Mouse (Mus musculus) gastrocnemius, postnatal 36 days (tissue): ENCODE measurements around the gene 4930442H23Rik. TPM values are rescaled to one million over a fixed set of nuclear protein-coding genes. Genes with fewer than 3 reads are reported as not detected.
A peak's percentile ranks its signal among the peaks of the same experiment; 100 is the strongest.
"Not testable (repeated sequence)": the region's sequence is repeated elsewhere in the genome, so short reads cannot be mapped to it uniquely, and the experiment has no call there.

Source experiments
- DNase-seq, 2 experiments: peaks; one replicate each; pipeline ENCODE4 v3.0.0; 2022
- intact Hi-C: fragments of 180-260 bp; cut with DNase I; formaldehyde crosslinking; loops from one replicate; pipeline ENCODE4 v1.15.1; 2025
- total RNA-seq, 2 experiments: library from RNA; stranded (reverse); gene quantifications; 2 replicates each; pipeline ENCODE4 v1.2.3; 2021

Gene 4930442H23Rik
- total RNA-seq, 2 experiments from 2014 or later: not detected

- no peak for DNase-seq
- intact Hi-C loops: loop anchor here (5.0 kb wide), 1 partner anchor 92 kb away; no protein-coding TSS in a partner anchor
Observed at GRCm38 (mm10) chr10:81179451-81180342, 4.0 kb downstream of the 4930442H23Rik start.

- intact Hi-C loops: loop anchor here (5.0 kb wide), 1 partner anchor 92 kb away; no protein-coding TSS in a partner anchor
- no peak for DNase-seq
Observed at GRCm38 (mm10) chr10:81178927-81179326, 4.7 kb downstream of the 4930442H23Rik start.

GRCm38 (mm10) chr10:81177958-81178712, 5.5 kb downstream of the 4930442H23Rik start:
- no peak for DNase-seq
- intact Hi-C loops: loop anchor here (5.0 kb wide), 1 partner anchor 91 kb away; no protein-coding TSS in a partner anchor

DNA sequence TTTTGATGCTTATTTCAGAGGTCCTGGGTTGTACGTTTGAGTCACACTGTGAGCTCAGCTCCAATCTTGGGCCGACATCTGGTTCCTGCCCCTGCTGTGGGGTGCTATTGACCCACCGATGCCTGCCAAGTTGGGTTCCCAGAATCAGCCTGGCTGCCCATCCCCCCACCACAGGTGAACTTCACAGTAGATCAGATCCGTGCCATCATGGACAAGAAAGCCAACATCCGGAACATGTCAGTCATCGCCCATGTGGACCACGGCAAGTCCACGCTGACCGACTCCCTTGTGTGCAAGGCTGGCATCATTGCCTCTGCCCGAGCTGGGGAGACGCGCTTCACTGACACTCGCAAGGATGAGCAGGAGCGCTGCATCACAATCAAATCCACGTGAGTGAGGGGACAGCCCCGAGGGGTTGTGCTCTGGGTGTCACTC, 6.1 kb downstream of the 4930442H23Rik start:
- DNase-seq: no peak
- intact Hi-C loops: loop anchor here (5.0 kb wide), 1 partner anchor 90 kb away; no protein-coding TSS in a partner anchor

GRCm38 (mm10) chr10:81176466-81177271, 7.0 kb downstream of the 4930442H23Rik start, which contains the start of gene Eef2:
Eef2 (plus strand) TSS chr10:81176631.
- intact Hi-C loops: loop anchor here (5.0 kb wide), 1 partner anchor 89 kb away; no protein-coding TSS in a partner anchor

GRCm38 (mm10) chr10:81175936-81176465, 7.6 kb downstream of the 4930442H23Rik start:
- peak in 1 of 2 experiments; percentile 49 for DNase-seq
- intact Hi-C loops: loop anchor here (5.0 kb wide), 1 partner anchor 89 kb away; no protein-coding TSS in a partner anchor

More at GRCm38 (mm10) chr10:81176466-81177271, 7.0 kb downstream of the 4930442H23Rik start, which contains the start of gene Eef2:
- peak; percentile 99 to 100 for DNase-seq

DNA sequence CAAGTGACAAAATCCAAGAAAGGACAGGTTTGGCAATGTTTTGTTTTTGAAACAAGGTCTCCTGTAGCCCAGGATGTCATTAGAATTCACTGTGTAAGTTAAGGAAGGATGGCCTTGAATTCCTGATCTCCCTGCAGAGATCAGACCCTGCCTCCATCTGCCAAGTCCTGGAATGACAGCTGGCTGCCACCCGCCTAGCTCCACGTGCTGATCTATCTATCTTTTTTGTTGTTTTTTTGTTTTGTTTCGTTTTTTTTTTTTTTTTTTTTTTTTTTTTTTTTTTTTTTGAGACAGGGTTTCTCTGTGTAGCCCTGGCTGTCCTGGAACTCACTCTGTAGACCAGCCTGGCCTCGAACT, 8.3 kb downstream of the 4930442H23Rik start:
- DNase-seq: not testable (repeated sequence)
- intact Hi-C loops: loop anchor here (5.0 kb wide), 1 partner anchor 88 kb away; no protein-coding TSS in a partner anchor

GRCm38 (mm10) chr10:81174617-81175344, 8.9 kb downstream of the 4930442H23Rik start:
- intact Hi-C loops: loop anchor here (5.0 kb wide), 2 partner anchors 37 to 87 kb away; partner anchors contain the start of gene Zbtb7a
- peak; percentile 79 to 88 for DNase-seq

DNA sequence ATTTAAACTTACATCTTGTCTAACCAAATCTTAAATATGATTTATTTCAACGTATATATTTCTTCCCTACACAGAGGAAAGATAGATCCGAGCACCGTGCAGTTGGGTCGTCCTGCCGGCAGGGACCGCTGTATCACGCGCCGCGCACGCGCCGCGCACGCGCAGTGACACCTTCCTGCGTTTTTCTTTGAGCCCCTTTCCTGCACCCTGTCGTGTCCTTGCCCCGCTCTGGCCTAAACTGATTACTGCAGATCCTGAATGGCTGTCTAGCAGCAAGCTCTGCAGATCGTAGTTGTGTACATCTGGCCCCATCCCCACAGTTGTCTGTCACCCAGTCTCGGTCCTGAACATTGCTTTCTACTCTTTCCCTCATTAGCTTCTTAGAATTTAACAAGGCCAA, 10.5 kb downstream of the 4930442H23Rik start:
- DNase-seq: peak; percentile 76 to 79
- intact Hi-C loops: loop anchor here (5.0 kb wide), 1 partner anchor 36 kb away; the partner anchor contains the start of gene Zbtb7a

DNA sequence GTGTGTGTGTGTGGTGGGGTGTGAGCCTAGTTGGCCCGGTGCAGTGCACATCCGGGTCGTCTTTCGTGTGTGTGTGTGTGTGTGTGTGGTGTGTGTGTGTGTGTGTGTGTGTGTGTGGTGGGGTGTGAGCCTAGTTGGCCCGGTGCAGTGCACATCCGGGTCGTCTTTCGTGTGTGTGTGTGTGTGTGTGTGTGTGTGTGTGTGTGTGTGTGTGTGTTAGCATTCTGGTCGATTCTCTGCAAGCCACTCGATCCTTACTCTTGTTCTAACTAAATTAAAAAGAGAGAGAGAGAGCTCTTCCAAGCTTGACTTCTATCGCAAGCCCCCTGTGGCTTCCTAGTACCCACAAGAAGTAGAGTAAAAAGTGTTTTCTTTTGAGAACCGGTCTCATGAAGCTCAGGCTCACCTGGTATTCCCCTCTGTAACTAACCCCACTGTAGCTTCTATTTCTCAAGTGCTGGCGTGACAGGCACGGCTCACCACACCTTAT, 14.2 kb downstream of the 4930442H23Rik start:
- DNase-seq, intact Hi-C loops: not testable (repeated sequence)

GRCm38 (mm10) chr10:81168521-81169244, 15.0 kb downstream of the 4930442H23Rik start:
- DNase-seq: peak; percentile 76 to 84
- intact Hi-C loops: no loop called here

- intact Hi-C loops: no loop called here
- no peak for DNase-seq
Observed at GRCm38 (mm10) chr10:81168087-81168431, 15.6 kb downstream of the 4930442H23Rik start.

DNA sequence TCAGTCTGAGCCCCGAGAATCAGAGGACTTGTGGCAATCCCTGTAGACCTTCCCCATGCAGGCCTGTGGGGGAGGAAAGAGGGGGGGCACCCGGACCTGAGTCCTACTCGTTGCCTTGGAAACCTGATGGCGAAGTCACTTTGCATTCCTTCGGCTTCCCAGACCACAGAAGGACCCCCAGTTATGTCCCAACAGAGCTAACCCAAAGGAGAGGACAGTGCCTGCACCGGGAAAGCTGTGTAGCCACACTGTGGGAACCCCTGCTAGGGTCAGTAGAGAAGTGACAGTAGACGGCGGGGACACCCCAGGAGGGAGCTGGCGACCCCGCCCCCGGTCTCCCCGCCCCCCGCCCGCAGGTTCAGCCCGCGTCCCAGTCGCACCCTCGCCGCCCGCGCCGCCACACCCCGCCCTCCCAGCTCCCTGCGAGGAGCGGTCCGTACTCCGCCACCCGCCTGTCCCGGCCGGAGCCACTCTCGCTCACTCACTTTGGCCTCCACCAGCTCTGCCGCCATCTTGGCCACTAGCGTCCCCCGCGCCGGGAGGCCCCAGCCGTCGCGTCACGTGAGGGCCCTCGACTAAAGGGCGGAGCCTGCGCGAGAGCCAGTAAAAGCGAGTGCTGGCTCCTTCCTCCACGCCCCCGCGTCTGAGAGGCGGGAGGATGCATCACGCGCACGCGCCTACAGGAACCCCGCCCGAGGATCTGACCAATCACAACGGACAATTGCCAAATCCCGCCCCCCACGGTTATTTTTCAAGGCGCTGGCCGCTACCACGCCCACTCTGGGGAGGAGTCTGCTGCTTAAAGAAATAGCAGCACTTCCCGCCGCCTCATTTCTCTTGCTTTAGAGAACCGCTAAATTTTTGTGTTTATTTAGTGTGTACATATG, 16.2 kb downstream of the 4930442H23Rik start, which contains the start of gene Pias4:
Gene Pias4, minus strand, starts transcription at position 724 of the 887 bp plus-strand sequence.
- intact Hi-C loops: no loop called here
- DNase-seq: peak; percentile 100

GRCm38 (mm10) chr10:81165118-81165517, 18.5 kb downstream of the 4930442H23Rik start:
- DNase-seq: no peak
- intact Hi-C loops: no loop called here

DNA sequence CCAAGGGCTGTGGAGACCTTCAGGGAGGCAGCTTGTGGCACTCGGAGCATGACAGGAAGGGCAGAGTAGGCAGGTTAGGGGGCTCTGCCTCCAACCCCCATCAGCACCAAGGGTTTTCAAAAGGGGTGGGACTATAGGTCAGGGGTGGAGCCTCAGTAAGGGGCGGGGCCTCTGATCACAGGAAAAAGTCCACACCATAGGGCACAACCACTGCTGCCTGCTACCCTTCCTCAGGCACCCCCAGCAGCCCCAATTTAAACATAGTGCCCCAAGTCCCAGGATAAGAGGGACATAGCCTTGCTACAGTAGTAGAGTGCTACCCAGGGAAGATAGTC, 21.4 kb downstream of the 4930442H23Rik start:
- intact Hi-C loops: no loop called here
- DNase-seq: no peak

DNA sequence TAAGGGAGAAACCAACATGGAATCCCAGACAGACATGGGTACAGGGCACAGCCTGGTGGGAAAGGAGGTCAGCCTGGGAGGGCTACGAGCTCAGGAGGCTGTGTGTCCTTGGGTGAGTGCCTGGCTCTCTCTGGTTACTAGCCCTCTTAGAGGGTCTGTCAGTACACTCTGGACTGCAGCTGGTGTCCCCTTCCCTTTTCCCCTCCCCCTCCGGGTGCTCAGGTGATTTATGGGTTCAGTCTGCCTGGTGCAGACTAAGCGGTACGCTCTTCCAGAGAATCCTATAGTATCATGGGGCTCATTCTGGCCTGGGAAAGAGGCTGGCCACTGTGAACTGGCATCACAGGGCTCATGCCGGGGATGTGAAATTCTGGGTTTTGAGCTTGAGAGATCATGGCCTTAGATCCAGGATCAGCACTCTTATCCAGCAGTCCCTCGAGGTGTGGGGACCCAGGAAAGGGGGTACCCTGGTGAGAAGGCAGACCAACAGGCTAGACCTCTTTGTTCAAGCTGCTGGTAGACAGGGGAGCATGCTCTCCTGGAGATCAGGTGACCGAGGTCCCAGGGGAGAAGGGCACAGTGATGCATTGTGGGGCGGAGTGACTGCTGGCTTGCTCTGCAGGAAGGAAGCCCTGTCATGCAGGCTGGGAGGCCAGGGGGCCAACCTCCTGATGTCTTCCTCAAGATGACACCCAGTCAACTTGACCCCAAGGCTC, 21.9 kb downstream of the 4930442H23Rik start:
- DNase-seq: no peak
- intact Hi-C loops: no loop called here
